Mouse (Mus musculus): ENCODE results near the gene Megf11. TPM values are rescaled to one million over a fixed set of nuclear protein-coding genes. Genes with fewer than 3 reads are reported as not detected.

Gene Megf11
- total RNA-seq (2021): 1 to 10 TPM in 1 of 2 experiments, under 1 TPM in 1; 0.74 to 1.3 TPM
- long read RNA-seq, experiment 1, partial matches to known transcripts: 0 of 1 reads
- long read RNA-seq, experiment 1, other reads (novel, unspliced or antisense): 1 of 1 reads
- long read RNA-seq, experiment 2, partial matches to known transcripts: 0 of 3 reads
- long read RNA-seq, experiment 2, other reads (novel, unspliced or antisense): 3 of 3 reads

DNA sequence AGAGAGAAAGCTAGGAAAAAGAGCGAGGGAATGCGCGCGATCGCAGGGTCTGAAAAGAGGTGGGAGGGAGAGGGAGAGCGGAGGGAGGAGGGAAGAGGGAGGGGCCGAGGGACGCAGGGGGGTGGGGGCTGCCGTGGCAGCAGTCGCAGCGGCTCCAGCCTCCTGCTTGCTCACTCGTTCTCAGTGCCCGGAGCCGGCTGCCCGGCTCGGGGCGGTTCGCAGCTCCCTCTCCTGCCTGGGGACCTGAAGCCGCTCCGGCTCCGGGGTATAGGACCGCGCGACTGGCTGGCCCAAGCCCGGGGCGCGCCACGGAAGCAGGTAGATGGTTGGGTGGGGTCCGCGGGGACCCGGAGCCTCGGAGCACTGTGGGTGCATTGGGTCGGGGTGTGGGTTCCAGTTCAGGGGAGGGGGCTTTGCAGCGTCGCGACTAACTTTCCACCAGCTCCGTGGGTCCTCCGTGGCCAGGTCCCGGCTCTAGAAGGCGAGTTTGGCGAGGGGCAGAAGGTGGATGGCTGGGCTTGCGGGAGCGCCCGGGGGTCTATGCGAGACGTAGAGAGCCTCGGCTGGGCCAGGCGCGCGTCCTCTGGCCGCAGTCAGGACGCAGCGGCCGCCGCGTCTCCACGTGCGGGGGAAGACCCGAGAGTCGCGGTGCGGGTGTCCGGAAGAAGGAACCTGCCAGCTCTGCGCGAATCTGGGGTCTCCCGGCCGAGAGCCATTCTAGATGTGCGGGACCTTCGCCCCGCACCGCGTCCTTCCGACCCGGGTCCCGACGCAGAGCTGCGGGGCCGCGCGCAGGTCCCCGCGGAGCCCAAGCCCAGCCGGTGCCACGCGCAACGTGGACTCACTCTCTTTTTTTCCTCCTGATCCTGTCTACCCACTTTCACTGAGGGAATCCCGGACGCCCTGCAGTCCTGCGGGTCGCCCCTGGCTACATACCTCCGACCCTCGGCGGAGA, at the start of gene Megf11:
TSS of gene Megf11 (plus strand) at position 116 of the 955 bp plus-strand sequence.
- DNase-seq (ENCODE audit: low spot score in 2 of 2): no peak

GRCm38 (mm10) chr9:64335825-64336224, 49.6 kb upstream of the Megf11 start:
- DNase-seq (ENCODE audit: low spot score in 2 of 2): no peak

GRCm38 (mm10) chr9:64339361-64339760, 46.1 kb upstream of the Megf11 start:
- DNase-seq (ENCODE audit: low spot score in 2 of 2): no peak

DNA sequence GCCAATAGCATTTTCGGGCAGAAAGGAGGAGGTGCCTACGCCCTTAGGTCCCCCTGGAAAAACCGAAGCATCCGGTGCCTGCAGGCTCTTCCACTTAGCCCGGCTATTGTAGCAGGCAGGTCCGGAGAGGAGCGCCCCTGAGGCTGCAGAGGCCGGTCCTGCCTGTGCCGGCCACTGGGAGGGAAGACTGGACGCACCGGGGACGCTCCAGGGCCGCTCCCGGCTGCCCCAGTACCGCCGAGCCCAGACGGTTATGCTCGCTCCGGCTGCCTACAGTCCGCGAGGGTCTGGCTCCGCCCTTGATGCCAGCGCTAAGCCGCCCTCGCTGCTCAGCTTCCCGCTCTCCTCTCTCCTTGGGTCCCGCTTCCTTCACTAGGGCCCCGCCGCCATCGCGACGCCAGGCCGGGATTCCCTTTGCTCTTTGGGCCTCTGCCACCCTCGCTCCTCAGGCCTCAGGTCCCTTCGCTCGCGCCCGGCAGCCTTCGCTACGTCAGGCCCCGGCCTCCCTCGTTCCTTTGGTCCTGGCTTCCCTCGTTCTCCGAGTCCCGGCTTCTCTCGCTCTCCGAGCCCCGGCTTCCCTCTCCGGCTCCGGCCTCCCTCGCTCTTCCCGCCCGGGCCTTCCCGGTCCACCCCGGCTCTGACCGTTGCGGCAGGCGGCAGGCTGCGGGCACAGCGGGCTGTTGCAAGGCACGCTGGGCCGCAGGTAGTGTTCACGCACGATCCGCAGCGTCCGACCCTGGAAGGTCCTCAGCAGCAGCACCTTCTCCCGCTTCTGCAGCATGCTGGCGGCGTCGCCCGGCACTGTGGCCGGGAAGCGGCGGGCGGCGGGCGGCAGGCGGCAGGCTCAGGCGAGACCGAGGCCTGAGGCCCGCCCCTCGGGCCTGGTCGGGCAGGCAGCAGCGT, 44.8 kb upstream of the Megf11 start:
- DNase-seq (ENCODE audit: low spot score in 2 of 2): peak; percentile 73 to 76

- no peak for DNase-seq (ENCODE audit: low spot score in 2 of 2)
Observed at GRCm38 (mm10) chr9:64341254-64341566, 44.2 kb upstream of the Megf11 start, which contains the start of gene Dis3l. Gene Dis3l (minus strand): TSS chr9:64341288.

GRCm38 (mm10) chr9:64341671-64342070, 43.8 kb upstream of the Megf11 start:
- DNase-seq (ENCODE audit: low spot score in 2 of 2): no peak

GRCm38 (mm10) chr9:64343656-64344055, 41.8 kb upstream of the Megf11 start:
- no peak for DNase-seq (ENCODE audit: low spot score in 2 of 2)

DNA sequence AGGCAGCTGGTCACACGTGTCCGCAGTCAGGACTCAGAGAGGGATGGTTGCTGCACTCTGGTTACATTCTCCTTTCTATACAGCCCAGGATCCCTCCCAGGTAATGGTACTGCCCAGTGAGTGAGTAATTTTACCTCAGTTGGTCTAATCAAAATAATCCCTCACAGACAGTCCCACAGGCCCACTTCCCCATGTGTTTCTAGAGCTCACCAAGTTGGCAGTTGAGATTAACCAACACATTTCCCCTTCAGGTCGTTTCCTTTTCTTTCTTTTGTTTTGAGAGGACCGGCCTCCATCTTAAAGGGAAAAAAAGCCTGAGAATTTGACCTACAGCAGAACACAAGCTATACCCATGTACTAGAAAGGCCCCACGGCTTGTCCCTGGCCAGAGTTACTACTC, 39.5 kb upstream of the Megf11 start:
- DNase-seq (ENCODE audit: low spot score in 2 of 2): no peak

DNA sequence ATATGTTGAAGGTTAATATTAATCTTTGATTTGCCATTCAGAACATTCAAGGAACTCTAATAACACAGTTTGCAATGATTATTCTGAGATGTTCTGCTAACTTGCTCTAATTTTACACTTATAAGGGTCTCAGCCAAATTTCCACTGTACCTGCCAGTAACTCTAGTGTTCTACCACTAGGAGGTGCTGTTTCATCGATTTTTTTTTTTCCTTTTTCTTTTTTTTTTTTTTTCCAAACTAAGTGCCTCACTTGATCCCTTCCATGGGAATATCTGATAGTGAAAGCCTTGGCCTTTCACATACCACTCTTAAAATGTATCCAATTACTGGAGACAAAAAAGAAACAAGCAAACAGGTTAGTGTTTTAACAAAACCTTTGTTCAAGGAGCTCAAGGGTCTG, 38.0 kb upstream of the Megf11 start:
- DNase-seq (ENCODE audit: low spot score in 2 of 2): no peak

GRCm38 (mm10) chr9:64349490-64349889, 35.9 kb upstream of the Megf11 start:
- DNase-seq (ENCODE audit: low spot score in 2 of 2): no peak

- no peak for DNase-seq (ENCODE audit: low spot score in 2 of 2)
Observed at GRCm38 (mm10) chr9:64351191-64351590, 34.2 kb upstream of the Megf11 start.

DNA sequence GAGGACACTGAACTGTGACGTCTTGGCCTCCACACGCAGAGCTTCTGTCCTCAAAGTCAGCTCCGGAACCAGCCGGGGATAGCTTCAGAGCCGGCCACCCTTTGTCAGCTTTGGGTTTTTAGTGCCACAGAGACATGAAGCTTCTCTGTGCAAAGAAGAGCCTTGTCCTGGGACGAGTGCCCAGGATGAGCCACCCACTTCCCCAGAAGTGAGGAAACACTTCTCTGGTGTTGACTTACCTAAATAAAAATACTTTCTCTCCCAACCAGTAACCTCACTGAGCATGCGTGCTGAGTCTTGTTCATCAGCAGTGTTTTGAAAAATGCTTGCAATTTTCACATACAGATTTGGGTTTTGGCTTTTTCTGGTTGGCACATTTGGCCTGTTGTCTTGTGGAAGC, 29.8 kb upstream of the Megf11 start:
- no peak for DNase-seq (ENCODE audit: low spot score in 2 of 2)

DNA sequence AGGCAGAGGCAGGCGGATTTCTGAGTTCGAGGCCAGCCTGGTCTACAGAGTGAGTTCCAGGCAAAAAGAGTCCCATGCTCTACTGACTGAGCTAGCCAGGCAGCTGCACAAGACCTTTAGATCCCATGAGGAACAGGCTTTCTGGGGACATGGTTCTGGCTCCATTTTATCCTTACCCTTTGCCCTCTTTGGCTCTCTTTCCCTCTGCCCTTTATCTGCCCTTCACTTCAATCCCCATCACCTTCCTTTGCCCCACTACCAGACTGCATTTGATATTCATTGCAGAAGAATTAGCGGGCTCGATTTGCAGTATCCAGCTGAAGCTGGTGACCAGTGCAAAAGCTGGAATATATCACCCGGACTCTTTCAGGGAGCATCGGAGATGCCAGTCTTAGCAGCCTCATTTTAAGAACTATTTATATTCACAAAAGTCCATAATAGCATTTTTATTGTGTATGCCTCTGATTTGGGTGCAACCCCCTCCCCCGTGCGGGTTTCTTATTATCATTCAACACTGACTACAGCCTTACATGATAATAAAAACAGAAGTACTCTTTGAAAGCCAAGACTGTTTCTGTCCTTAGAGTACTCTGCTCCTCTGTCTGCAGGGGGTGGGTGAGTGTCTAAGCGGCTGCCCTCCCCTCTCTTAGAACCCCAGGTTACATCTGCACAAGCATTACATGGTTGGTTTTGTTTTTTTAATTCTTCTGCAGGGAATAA, 24.0 kb upstream of the Megf11 start:
- no peak for DNase-seq (ENCODE audit: low spot score in 2 of 2)

GRCm38 (mm10) chr9:64369871-64370270, 15.6 kb upstream of the Megf11 start:
- no peak for DNase-seq (ENCODE audit: low spot score in 2 of 2)

DNA sequence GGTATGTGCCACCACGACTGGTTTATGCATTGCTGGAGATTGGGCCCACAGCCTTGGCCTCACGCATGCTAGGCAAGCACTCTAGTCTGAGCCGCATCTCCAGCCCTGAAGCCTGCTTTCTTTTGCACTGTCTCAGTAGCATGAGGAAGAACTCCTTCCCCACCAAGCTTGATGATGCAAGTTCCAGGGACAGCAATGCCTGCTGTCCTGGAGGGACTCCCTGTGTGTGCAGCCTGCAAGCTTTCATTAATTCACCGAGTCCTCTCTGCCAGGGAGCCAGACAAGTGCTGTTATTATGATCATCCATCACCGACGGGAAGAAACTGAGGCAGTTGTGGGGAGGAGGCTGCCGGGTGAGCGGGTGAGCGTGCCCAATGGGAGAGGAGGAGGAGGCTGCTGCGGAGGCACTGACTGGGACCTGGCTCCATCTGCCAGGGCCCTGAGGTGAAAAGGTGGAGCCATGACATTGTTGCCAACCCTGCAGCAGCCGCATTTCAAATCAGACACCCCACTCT, 14.1 kb upstream of the Megf11 start:
- no peak for DNase-seq (ENCODE audit: low spot score in 2 of 2)

DNA sequence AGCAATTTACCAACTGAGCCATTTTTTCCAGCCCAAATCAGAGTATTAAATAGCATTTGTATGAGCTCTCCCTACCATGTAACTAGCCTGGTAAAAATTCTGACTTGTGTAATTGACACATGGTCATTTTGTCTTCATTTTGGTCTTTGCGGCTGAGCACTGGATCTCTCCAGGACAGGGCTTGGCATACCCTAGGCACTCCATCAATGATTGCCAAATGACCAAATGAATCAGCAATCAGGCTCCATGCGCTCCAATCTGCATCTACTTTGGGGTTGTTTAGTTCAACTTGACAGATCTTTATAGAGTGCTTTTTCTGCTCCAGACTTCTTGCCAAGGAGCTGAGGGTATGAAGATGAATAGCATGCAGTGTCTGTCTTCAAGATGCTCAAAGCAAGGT, 9.0 kb upstream of the Megf11 start:
- DNase-seq (ENCODE audit: low spot score in 2 of 2): no peak

GRCm38 (mm10) chr9:64383021-64383788, 2.2 kb upstream of the Megf11 start:
- no peak for DNase-seq (ENCODE audit: low spot score in 2 of 2)

- no peak for DNase-seq (ENCODE audit: low spot score in 2 of 2)
Observed at GRCm38 (mm10) chr9:64386466-64387211, 1.2 kb downstream of the Megf11 start.

Data from adrenal gland, adult 18-20 months (tissue).